Mouse (Mus musculus) thymus, postnatal 0 days (tissue): ENCODE results near the gene Lsm12. TPM values are rescaled to one million over a fixed set of nuclear protein-coding genes. Genes with fewer than 3 reads are reported as not detected.

ENCODE experiments used
- DNase-seq: peaks from one replicate; pipeline ENCODE4 v3.0.0-alpha.2; 2015; ENCODE audit warnings: low spot score
- microRNA-seq: library from miRNA; unstranded; fragments of <30 nt; microRNA quantifications from one replicate; pipeline ENCODE4, GENCODE M21; 2016; ENCODE audit warnings: borderline number of aligned reads
- polyA plus RNA-seq: library from polyadenylated mRNA; unstranded; fragments of >200 nt; fragmentation: Nextera tagmentation; extraction: Ambion mirVana; gene quantifications from 2 replicates; pipeline ENCODE4 v1.2.1, GENCODE M21; 2015

Gene Lsm12
- polyA plus RNA-seq, 1 experiment from 2014 or later, result 140 TPM

- DNase-seq, result no peak
These were observed 67.7 kb downstream of the Lsm12 start for GRCm38 (mm10) chr11:102117386-102117785.

- no peak for DNase-seq
These were observed 68.9 kb downstream of the Lsm12 start for GRCm38 (mm10) chr11:102116241-102116640.

Small RNAs within 50 kb of the gene (microRNA-seq; reads per million reads assigned to microRNA genes)
- 1.2 reads per million for gene Mir8101

Other genes starting within 250 kb of the Lsm12 start
- 0.08 and 0.66 TPM in 2 replicates for gene Sost, start 218.3 kb downstream of the Lsm12 start, polyA plus RNA-seq
- gene Cfap97d1, start 201.0 kb downstream of the Lsm12 start, polyA plus RNA-seq, result not detected in 2 replicates
- gene Dusp3, start 198.3 kb downstream of the Lsm12 start, polyA plus RNA-seq, result 5.6 and 5.8 TPM in 2 replicates
- 0.34 and 0.41 TPM in 2 replicates for gene Mpp3, start 156.8 kb downstream of the Lsm12 start, polyA plus RNA-seq
- 7.4 and 8.0 TPM in 2 replicates for gene Cd300lg, start 143.8 kb downstream of the Lsm12 start, polyA plus RNA-seq
- 1.5 and 1.9 TPM in 2 replicates for gene Mpp2, start 96.8 kb downstream of the Lsm12 start, polyA plus RNA-seq
- gene Ppy, start 84.0 kb downstream of the Lsm12 start, polyA plus RNA-seq, result 3.7 and 4.4 TPM in 2 replicates
- 10.9 and 12.2 TPM in 2 replicates for gene Pyy, start 77.5 kb downstream of the Lsm12 start, polyA plus RNA-seq
- gene Nags, start 39.8 kb downstream of the Lsm12 start, polyA plus RNA-seq, result 0.18 TPM in 1 of 2 replicates, not detected in the other
- 14.5 and 16.9 TPM in 2 replicates for gene Tmem101, start 28.9 kb downstream of the Lsm12 start, polyA plus RNA-seq
- 16.1 and 16.2 TPM in 2 replicates for gene G6pc3, start 4.3 kb upstream of the Lsm12 start, polyA plus RNA-seq
- gene Hdac5, start 44.9 kb upstream of the Lsm12 start, polyA plus RNA-seq, result 19.9 and 24.8 TPM in 2 replicates
- gene BC030867, start 63.6 kb upstream of the Lsm12 start, polyA plus RNA-seq, result 8.6 and 11.4 TPM in 2 replicates
- 0.07 TPM in 1 of 2 replicates, not detected in the other for gene Asb16, start 83.4 kb upstream of the Lsm12 start, polyA plus RNA-seq
- 41.1 and 45.1 TPM in 2 replicates for gene Tmub2, start 99.6 kb upstream of the Lsm12 start, polyA plus RNA-seq
- gene Atxn7l3, start 111.3 kb upstream of the Lsm12 start, polyA plus RNA-seq, result 13.1 and 15.4 TPM in 2 replicates
- 95.2 and 96.8 TPM in 2 replicates for gene Ubtf, start 134.4 kb upstream of the Lsm12 start, polyA plus RNA-seq
- 0.48 and 0.53 TPM in 2 replicates for gene Slc4a1, start 180.9 kb upstream of the Lsm12 start, polyA plus RNA-seq
- 1.1 and 1.4 TPM in 2 replicates for gene Rundc3a, start 208.1 kb upstream of the Lsm12 start, polyA plus RNA-seq
- 97.8 and 107 TPM in 2 replicates for gene Slc25a39, start 222.7 kb upstream of the Lsm12 start, polyA plus RNA-seq
- gene Grn, start 245.0 kb upstream of the Lsm12 start, polyA plus RNA-seq, result 86.4 and 90.6 TPM in 2 replicates